Mouse (Mus musculus) heart, postnatal 0 days (tissue): ENCODE results near the gene Tmem248.

Source experiments
- CTCF ChIP-seq: IDR thresholded peaks from 2 replicates; pipeline ENCODE4 v1.5.1; 2016; ENCODE audit warnings: antibody characterized with exemption, control low read depth, low read depth
- EP300 ChIP-seq: IDR thresholded peaks from 2 replicates; pipeline ENCODE4 v1.6.1; 2016; ENCODE audit warnings: antibody characterized with exemption, low read depth

- TF ChIP-seq CTCF (no peak), EP300 (no peak)
Measured at GRCm38 (mm10) chr5:130216781-130217180, at the start of gene Tmem248.
